Mouse (Mus musculus): ENCODE measurements around the gene Synj2. TPM values are rescaled to one million over a fixed set of nuclear protein-coding genes. Genes with fewer than 3 reads are reported as not detected.

The Synj2 gene
- polyA plus RNA-seq, 1 experiment from 2014 or later: 3.0 TPM

DNA sequence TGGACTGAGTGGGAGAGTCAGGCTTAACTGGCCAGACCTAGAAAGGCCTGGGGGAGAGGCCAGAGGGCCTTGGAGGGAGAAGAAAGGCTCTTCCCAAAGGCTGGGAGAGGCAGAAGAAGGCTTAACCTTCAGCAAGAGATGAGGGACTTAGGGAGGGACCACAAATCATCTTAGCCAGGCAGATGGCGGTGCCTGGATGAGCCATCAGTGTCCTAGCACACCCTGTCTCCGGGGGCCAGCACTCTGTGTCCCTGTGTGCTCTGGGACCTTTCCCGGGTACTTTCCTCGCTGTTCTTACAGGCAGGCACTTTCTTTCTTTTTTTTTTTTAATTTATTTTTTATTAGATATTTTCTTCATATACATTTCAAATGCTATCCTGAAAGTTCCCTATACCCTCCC lies 31.4 kb upstream of the Synj2 start:
- Histone ChIP-seq H3K4me1 (peaks cover 3% of the 10 kb centered on the region; the same call in 1 of the 2 replicates), H3K4me3 (no peak overlapping the region), H3K36me3 (peaks cover 47% of the 10 kb centered on the region), H3K27ac (no peak overlapping the region), H3K9me3 (no peaks in the 10 kb centered on the region), H3K27me3 (no peaks in the 10 kb centered on the region), H3K4me2 (no peak overlapping the region), H3K9ac (no peak overlapping the region)
- WGBS: 96% methylated on average over 4 of the region's 4 CpGs
- ATAC-seq (ENCODE audit: insufficient number of reproducible peaks, low FRiP score, low TSS enrichment, low read depth): no peak

DNA sequence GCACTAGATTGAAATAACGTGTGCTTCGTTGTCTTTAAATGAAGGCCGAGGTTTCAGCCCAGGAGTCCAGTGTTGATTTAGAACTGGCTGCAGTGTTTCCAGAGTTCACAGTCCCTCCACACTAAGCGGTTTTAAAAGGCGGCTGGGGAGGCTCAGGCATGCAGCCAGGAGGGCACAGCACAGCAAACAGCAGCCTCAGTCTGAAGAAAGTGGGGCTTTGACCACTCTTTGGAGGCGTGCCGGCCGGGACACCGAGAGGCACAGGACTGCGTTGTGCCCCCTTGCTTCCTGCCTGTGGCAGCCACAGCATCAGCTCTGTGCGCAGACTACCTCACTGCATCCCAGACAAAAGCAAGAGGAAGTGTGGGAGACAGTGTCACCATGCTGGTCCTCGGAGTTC lies 29.5 kb upstream of the Synj2 start:
- H3K9me3 ChIP-seq: no peaks in the 10 kb centered on the region
- peak; percentile 73 for ATAC-seq (ENCODE audit: insufficient number of reproducible peaks, low FRiP score, low TSS enrichment, low read depth)
- peak overlapping the region; percentile 76 for H3K27ac ChIP-seq
- WGBS: 52% methylated on average over 12 of the region's 12 CpGs
- peaks cover 3% of the 10 kb centered on the region; the same call in 1 of the 2 replicates for H3K4me1 ChIP-seq
- no peaks in the 10 kb centered on the region for H3K27me3 ChIP-seq
- H3K36me3 ChIP-seq: peaks cover 42% of the 10 kb centered on the region
- H3K4me3 ChIP-seq: no peak overlapping the region
- no peak overlapping the region for H3K4me2 ChIP-seq
- no peak overlapping the region for H3K9ac ChIP-seq

DNA sequence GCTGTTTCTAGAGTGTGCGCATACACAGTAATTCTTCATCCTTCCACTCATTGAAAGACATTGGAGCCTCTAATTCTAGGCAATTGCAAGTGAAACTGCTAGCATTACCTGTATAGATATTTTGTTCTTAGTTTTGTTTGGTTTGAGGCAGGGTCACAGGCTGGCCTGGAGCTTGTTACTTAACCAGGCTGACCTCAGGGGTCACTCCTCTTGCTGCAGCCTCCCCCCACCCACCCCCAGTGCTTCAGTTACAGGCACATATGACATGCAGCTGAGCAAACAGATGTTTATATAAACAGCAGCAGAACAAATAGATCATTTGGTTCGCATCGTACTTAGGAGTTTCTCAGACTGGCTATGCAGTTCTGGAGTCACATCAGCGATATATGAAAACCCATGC lies 28.3 kb upstream of the Synj2 start:
- Histone ChIP-seq H3K27ac (no peak overlapping the region), H3K4me3 (no peak overlapping the region), H3K36me3 (peaks cover 35% of the 10 kb centered on the region), H3K4me1 (peaks cover 3% of the 10 kb centered on the region; the same call in 1 of the 2 replicates), H3K4me2 (no peak overlapping the region), H3K27me3 (no peaks in the 10 kb centered on the region), H3K9ac (no peak overlapping the region), H3K9me3 (no peaks in the 10 kb centered on the region)
- ATAC-seq (ENCODE audit: insufficient number of reproducible peaks, low FRiP score, low TSS enrichment, low read depth): no peak
- WGBS: 86% methylated on average over 4 of the region's 4 CpGs

DNA sequence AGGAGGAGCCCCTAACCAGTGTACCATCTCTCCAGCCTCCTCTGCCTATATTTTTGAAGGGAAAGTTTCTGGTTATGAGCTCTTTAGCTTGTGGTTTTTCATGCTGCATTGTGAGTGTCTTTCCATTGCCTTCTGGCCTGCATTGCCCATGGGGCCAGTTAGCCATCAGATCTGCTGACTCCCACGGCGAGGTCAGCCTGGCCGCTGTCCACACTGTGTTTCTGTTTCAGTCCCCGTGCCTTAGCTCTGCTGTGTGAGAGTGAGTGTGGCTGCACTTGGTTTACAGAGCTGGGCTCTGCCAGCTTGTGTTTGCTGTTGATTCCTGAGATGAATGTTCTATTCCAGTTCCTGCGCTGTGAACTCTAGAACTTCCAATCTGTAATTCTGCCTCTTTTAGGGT lies 26.9 kb upstream of the Synj2 start:
- Histone ChIP-seq H3K27ac (no peak overlapping the region), H3K4me3 (no peak overlapping the region), H3K9me3 (no peaks in the 10 kb centered on the region), H3K27me3 (no peaks in the 10 kb centered on the region), H3K4me2 (no peak overlapping the region), H3K36me3 (peaks cover 38% of the 10 kb centered on the region), H3K4me1 (peaks cover 3% of the 10 kb centered on the region; the same call in 1 of the 2 replicates), H3K9ac (no peak overlapping the region)
- ATAC-seq (ENCODE audit: insufficient number of reproducible peaks, low FRiP score, low TSS enrichment, low read depth): no peak
- WGBS: 68% methylated on average over 5 of the region's 5 CpGs

DNA sequence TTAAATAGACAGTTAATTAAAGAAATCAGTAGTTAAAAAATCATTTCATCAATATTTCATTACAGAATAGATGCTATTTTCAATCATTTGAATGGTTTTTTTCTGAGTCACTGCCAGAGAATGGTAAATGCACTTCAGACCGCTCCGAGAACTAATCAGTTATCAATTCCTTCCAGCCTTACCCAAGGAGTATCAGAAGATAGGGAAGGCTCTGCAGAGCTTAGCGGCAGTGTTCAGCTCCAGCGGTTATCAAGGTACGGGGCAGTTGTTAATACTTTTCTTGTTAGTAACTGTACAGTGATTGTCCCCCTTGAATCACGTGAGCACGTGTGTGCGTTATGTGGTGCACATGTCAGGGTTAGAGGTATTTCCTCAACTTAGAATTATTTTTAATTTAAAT lies 19.1 kb upstream of the Synj2 start:
- Histone ChIP-seq H3K4me1 (no peaks in the 10 kb centered on the region; the same call in 1 of the 2 replicates), H3K4me3 (no peak overlapping the region), H3K9me3 (no peaks in the 10 kb centered on the region), H3K4me2 (no peak overlapping the region), H3K27ac (no peak overlapping the region), H3K36me3 (peaks cover 79% of the 10 kb centered on the region), H3K9ac (no peak overlapping the region), H3K27me3 (no peaks in the 10 kb centered on the region)
- ATAC-seq (ENCODE audit: insufficient number of reproducible peaks, low FRiP score, low TSS enrichment, low read depth): no peak
- 92% methylated on average over 8 of the region's 8 CpGs for WGBS

DNA sequence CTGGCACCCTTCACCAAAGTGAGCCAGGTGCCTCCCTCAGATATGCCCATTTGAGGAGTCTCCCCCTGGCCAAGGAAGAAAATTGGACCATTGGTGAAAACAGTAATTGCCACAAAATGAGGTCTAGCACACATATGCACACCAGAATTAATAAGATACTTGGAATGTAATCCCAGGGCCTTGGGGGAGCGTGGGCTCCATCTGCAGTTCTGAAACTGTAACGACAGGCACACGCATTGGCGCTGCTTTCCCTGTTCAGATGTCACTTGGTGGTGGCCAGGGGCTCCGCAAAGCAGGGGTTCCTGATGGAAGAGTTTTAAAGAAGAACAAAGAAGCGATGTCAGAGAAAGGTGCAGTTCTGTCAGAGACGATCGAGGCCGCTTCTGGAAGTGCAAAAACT lies 17.8 kb upstream of the Synj2 start:
- Histone ChIP-seq H3K27me3 (no peaks in the 10 kb centered on the region), H3K4me2 (no peak overlapping the region), H3K4me1 (no peaks in the 10 kb centered on the region; the same call in 1 of the 2 replicates), H3K36me3 (peaks cover 81% of the 10 kb centered on the region), H3K27ac (no peak overlapping the region), H3K4me3 (no peak overlapping the region), H3K9ac (no peak overlapping the region), H3K9me3 (no peaks in the 10 kb centered on the region)
- WGBS: 74% methylated on average over 9 of the region's 9 CpGs
- ATAC-seq (ENCODE audit: insufficient number of reproducible peaks, low FRiP score, low TSS enrichment, low read depth): no peak

DNA sequence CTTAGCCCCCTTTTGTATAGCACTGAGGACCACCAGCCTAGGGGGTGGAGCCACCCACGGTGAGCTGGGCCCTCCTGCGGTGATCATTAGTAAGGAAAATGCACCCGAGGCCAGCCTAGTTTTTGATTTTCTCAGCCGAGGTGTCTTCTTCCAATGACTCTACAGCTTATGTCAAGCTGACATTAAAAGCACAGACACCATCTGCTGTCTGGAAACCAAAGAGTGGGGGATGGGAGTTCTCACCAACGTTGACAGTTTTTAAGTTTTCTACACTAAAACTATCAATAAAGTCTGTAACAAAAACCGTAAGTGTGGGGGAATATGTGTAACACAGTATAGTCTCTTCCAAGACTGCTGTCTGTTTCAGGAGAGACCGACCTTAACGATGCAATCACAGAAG lies 16.8 kb upstream of the Synj2 start:
- ATAC-seq (ENCODE audit: insufficient number of reproducible peaks, low FRiP score, low TSS enrichment, low read depth): no peak
- H3K9me3 ChIP-seq: no peaks in the 10 kb centered on the region
- peaks cover 80% of the 10 kb centered on the region for H3K36me3 ChIP-seq
- no peaks in the 10 kb centered on the region; the same call in 1 of the 2 replicates for H3K4me1 ChIP-seq
- no peak overlapping the region for H3K9ac ChIP-seq
- no peak overlapping the region for H3K4me3 ChIP-seq
- no peak overlapping the region for H3K27ac ChIP-seq
- H3K4me2 ChIP-seq: no peak overlapping the region
- WGBS: 73% methylated on average over 8 of the region's 8 CpGs
- no peaks in the 10 kb centered on the region for H3K27me3 ChIP-seq

DNA sequence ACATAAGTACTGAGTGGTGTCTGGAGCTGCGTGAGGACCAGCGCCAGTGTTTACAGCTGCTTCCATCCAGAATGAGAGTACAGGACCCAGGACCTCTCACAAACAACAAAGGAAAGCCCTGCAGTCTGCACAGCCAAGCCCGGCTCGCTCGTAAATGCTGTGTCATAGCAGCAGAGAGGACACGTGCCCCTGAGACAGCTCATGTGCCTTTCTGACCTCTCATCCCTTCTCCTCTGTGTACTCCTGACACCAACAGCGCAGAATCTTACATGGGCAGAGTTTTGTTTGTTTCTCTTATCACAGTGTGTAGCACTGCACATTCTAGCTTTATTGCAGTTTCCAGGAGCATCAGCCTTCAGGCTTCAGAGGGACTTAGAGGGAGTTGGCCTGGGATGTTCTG lies 14.4 kb upstream of the Synj2 start:
- Histone ChIP-seq H3K27ac (no peak overlapping the region), H3K27me3 (no peaks in the 10 kb centered on the region), H3K9ac (no peak overlapping the region), H3K4me1 (no peaks in the 10 kb centered on the region; the same call in 1 of the 2 replicates), H3K9me3 (no peaks in the 10 kb centered on the region), H3K4me2 (no peak overlapping the region), H3K36me3 (peaks cover 73% of the 10 kb centered on the region), H3K4me3 (no peak overlapping the region)
- WGBS: 50% methylated on average over 7 of the region's 7 CpGs
- no peak for ATAC-seq (ENCODE audit: insufficient number of reproducible peaks, low FRiP score, low TSS enrichment, low read depth)

DNA sequence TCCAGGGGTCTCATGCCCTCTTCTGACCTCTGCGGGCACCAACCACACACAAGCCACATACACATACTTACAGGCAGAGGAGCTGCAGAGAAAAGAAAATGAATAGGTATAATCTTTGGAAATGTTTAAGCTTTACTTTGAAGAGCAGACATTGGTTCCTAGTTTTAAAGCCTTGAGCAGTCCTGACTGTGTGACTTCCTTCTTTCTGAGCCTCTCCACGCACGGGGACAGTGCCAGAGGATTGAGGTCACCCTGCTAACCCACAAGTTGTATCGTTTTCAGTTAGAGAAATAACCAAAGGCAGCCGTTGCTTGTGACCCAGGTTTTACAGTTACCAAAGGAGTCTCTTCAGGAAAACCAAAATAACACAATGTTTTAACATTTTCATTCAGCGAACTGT lies 12.0 kb upstream of the Synj2 start:
- H3K4me2 ChIP-seq: no peak overlapping the region
- 80% methylated on average over 6 of the region's 6 CpGs for WGBS
- no peaks in the 10 kb centered on the region; the same call in 1 of the 2 replicates for H3K4me1 ChIP-seq
- no peak overlapping the region for H3K4me3 ChIP-seq
- no peak overlapping the region for H3K9ac ChIP-seq
- no peak for ATAC-seq (ENCODE audit: insufficient number of reproducible peaks, low FRiP score, low TSS enrichment, low read depth)
- H3K27ac ChIP-seq: no peak overlapping the region
- no peaks in the 10 kb centered on the region for H3K27me3 ChIP-seq
- no peaks in the 10 kb centered on the region for H3K9me3 ChIP-seq
- H3K36me3 ChIP-seq: peaks cover 56% of the 10 kb centered on the region

DNA sequence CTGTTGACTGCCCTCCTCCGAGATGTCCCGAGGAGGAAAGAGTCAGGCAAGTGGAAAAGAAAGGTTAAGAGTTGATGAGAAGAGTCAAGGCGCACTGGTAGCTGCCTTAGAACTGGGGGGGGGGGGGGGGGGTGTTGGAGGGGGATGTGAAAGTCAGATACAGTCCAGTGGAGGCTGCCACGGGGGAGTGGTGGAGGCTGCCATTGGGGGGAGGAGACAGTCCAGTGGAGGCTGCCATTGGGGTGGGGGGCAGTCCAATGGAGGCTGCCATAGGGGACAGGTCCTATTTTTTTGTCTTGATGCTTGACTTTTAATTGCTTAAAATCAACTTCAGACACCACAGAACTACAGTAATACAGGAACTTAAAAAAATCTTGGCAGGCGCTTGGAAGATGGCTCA lies 8.9 kb upstream of the Synj2 start:
- H3K27me3 ChIP-seq: no peaks in the 10 kb centered on the region
- no peak overlapping the region for H3K9ac ChIP-seq
- H3K9me3 ChIP-seq: no peaks in the 10 kb centered on the region
- no peak overlapping the region for H3K27ac ChIP-seq
- ATAC-seq (ENCODE audit: insufficient number of reproducible peaks, low FRiP score, low TSS enrichment, low read depth): no peak
- peaks cover 34% of the 10 kb centered on the region for H3K36me3 ChIP-seq
- WGBS: 80% methylated on average over 5 of the region's 5 CpGs
- H3K4me2 ChIP-seq: no peak overlapping the region
- H3K4me3 ChIP-seq: no peak overlapping the region
- H3K4me1 ChIP-seq: peaks cover 13% of the 10 kb centered on the region

DNA sequence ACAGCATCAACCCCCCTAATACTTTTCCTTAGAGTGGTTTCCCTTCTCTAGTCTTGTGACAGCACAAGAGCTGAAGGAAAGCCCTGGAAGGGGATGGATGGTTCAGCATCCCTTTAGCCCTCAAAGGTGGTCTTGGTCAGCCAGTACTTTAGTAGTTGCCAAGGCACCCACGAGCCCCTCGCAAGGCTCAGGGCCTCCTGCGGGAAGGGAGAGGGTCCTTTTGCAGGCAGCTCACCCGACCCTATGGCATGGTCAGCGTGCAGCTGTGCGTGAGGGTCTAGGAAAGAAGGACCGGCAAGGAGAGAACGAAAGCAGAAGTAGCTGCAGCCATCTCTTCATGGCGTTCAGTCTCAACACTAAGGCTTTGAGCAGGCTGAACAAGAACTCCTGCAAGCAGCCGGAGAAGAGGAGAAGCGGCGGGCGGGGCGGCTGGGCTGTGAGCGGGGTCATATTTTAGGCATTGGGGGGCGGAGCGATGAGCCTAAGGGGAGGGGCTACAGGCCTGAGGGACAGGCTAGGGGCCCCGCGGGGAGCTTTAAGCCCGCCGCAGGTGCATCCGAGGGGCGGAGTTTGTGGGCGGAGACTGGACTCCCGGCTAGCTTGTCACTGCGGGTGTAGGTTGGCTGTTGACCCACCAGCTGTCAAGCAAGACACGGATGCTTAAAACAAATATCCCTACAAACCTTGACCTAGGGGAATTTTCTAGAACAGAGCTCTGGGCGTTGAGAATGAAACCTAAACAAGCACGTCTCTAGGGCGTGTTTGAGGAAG lies 6.3 kb upstream of the Synj2 start:
- Histone ChIP-seq H3K9me3 (no peaks in the 10 kb centered on the region), H3K27ac (no peak overlapping the region), H3K36me3 (peaks cover 13% of the 10 kb centered on the region), H3K4me3 (peak overlapping the region; percentile 33), H3K9ac (no peak overlapping the region), H3K4me1 (peaks cover 13% of the 10 kb centered on the region), H3K27me3 (no peaks in the 10 kb centered on the region), H3K4me2 (peak overlapping the region; percentile 60)
- peak; percentile 78; the same call in 1 of the 2 replicates for ATAC-seq (ENCODE audit: insufficient number of reproducible peaks, low FRiP score, low TSS enrichment, low read depth)
- WGBS: 1% methylated on average over 30 of the region's 30 CpGs

DNA sequence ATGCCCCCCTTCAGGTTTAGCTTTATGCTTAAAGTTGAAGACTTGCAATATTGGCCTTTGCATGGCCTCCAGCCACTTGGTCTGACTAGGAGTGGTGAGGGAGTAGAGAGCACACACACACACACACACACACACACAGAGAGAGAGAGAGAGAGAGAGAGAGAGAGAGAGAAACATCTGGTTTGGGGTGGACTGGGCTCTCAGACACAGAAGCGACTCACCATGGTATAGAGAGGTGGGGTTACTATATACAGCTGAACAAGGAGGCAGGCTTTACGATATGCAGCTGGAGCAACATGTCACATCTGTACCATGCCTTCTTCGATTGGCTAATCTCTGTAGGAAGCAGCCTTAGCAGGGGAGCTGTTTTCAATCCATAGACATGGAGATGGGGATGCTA lies 5.4 kb upstream of the Synj2 start:
- Histone ChIP-seq H3K4me1 (peaks cover 15% of the 10 kb centered on the region), H3K27me3 (peaks cover 5% of the 10 kb centered on the region; the same call in 1 of the 2 replicates), H3K4me2 (no peak overlapping the region), H3K36me3 (peaks cover 6% of the 10 kb centered on the region; the same call in 1 of the 2 replicates), H3K9ac (no peak overlapping the region), H3K9me3 (no peaks in the 10 kb centered on the region), H3K27ac (no peak overlapping the region; the same call in 1 of the 2 replicates), H3K4me3 (no peak overlapping the region)
- 37% methylated on average over 3 of the region's 3 CpGs for WGBS
- no peak for ATAC-seq (ENCODE audit: insufficient number of reproducible peaks, low FRiP score, low TSS enrichment, low read depth)

Measured in limb, embryonic 15.5 days (tissue).